Mouse (Mus musculus): ENCODE results near the gene Bbs9. TPM values are rescaled to one million over a fixed set of nuclear protein-coding genes. Genes with fewer than 3 reads are reported as not detected.

Gene Bbs9
- 16.3 and 21.9 TPM in 2 replicates for polyA plus RNA-seq (2012; rRNA removed)

DNA sequence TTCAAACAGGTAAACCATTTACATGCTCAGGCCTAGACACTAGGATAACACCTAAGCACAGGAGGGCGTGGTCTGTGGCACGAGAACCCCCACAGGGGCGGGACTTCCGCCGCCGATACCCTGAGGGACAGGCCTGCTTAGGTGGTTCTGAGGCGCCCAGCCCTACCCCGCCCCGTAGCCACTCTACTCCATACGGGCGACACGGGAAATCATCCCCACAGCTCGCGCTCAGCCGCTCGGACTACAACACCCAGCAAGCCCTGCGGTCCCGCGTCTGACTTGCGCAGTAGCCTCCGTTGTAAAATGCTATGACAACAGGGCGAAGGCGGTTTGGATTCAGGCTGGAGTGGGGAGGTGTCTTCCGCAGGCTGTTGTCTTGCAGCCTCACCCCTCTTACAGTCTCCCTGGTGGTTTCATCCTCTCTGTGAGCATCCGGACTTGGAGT, at the start of gene Bbs9:
Gene Bbs9, plus strand, starts transcription at position 292 of the 445 bp plus-strand sequence.

DNA sequence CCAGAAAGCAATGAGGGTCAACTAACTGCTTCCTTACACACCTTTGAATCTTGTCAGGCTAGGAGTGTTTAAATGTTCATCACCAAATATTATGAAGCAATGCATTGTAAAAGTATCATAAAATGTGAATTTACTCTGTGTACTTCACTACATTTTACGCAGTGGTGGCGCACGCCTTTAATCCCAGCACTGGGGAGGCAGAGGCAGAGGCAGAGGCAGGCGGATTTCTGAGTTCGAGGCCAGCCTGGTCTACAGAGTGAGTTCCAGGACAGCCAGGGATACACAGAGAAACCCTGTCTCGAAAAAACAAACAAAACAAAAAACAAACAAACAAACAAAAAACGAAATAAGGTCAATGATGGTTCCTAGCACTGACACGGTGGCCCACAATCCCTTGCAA, 21.5 kb upstream of the Bbs9 start, which contains the start of gene Gm17545:
Gene Gm17545, plus strand, starts transcription at position 301 of the 400 bp plus-strand sequence.

GRCm38 (mm10) chr9:22469643-22470042, 5.9 kb upstream of the Bbs9 start, which contains the start of gene Rp9:
Rp9 (minus strand) TSS chr9:22469743.

Other genes with a start within 250 kb of the Bbs9 start
- gene Zfp599, start 215.8 kb upstream of the Bbs9 start, polyA plus RNA-seq (2012; rRNA removed) = 0.20 TPM in 2 replicates
- 6.2 and 7.7 TPM in 2 replicates for gene Zfp810, start 168.1 kb upstream of the Bbs9 start, polyA plus RNA-seq (2012; rRNA removed)
- gene Anln, start 86.5 kb upstream of the Bbs9 start, polyA plus RNA-seq (2012; rRNA removed) = 2.6 and 3.5 TPM in 2 replicates
- gene 9530077C05Rik, start 64.2 kb upstream of the Bbs9 start, polyA plus RNA-seq (2012; rRNA removed) = 2.0 and 2.3 TPM in 2 replicates
- not detected in 2 replicates for gene Gm17545, start 21.4 kb upstream of the Bbs9 start, polyA plus RNA-seq (2012; rRNA removed)
- gene Rp9, start 6.0 kb upstream of the Bbs9 start, polyA plus RNA-seq (2012; rRNA removed) = 84.5 and 122 TPM in 2 replicates

Data from ovary, adult 2 months (tissue).